Mouse (Mus musculus): ENCODE results near the gene Pcdh7.
A peak's percentile ranks its signal among the peaks of the same experiment; 100 is the strongest.

The Pcdh7 gene

DNA sequence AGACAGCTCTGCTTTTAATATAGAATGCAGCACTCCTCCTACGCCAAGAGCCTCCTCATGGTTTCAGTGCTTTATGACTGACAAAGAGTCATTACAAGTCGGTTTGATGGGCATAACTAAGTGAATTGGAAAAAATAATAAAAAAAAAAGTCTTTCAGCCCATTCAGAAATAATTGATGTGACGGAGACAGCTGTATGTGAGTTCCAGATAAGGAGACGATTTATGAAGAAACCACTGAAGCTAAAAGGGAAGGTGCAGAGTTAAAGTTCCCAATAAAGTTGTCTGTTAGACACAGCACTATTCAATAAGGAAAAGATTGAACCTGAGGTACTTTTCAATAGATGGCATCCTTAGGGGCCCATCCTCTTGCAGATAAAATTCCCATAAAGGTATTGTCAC lies 189.5 kb downstream of the Pcdh7 start:
- DNase-seq (ENCODE audit: low spot score in 2 of 2): no peak

GRCm38 (mm10) chr5:57921140-57921539 lies 203.4 kb downstream of the Pcdh7 start:
- no peak for DNase-seq (ENCODE audit: low spot score in 2 of 2)

DNA sequence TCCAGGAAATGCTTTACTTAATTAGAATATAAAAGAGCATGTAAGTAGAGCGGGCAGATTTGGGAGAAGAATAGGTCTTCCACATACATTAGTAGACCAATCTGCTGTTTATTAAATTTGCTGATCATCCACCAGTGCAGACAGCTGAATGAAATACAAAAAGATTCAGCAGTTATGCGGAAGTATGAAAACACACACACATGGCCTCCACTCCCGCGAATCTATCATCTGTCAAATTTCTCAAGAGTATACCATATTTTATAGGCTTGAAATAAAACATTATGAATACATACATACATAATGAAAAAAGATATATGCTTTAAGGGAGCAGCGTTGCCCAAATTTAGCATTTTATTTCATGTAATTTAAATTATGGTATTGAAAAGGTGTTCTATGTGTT lies 213.6 kb downstream of the Pcdh7 start:
- no peak for DNase-seq (ENCODE audit: low spot score in 2 of 2)

- DNase-seq (ENCODE audit: low spot score in 2 of 2): no peak
Measured at GRCm38 (mm10) chr5:57931738-57932137, 214.0 kb downstream of the Pcdh7 start.

GRCm38 (mm10) chr5:57934666-57935065 lies 216.9 kb downstream of the Pcdh7 start:
- DNase-seq (ENCODE audit: low spot score in 2 of 2): no peak

DNA sequence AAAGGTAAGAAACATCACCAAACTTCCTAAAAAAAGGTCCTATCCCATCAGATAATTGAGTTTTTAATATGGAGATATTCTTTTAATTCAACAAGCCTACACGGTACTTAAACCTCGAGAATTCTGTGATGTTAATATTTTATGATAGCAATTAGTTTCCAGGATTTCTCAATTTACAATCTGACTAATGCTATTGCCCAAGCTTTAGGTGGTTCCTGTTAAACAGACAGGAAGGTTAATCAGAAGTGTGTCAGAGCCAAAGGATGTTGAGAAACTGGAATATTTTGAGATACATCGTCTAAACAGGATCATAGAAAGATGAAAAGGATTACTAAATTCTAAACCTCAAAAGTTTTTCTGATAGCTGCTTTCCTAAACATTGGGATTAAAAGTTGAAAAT lies 222.7 kb downstream of the Pcdh7 start:
- DNase-seq (ENCODE audit: low spot score in 2 of 2): no peak

GRCm38 (mm10) chr5:57943176-57943575 lies 225.4 kb downstream of the Pcdh7 start:
- DNase-seq (ENCODE audit: low spot score in 2 of 2): peak; percentile 25 to 50

DNA sequence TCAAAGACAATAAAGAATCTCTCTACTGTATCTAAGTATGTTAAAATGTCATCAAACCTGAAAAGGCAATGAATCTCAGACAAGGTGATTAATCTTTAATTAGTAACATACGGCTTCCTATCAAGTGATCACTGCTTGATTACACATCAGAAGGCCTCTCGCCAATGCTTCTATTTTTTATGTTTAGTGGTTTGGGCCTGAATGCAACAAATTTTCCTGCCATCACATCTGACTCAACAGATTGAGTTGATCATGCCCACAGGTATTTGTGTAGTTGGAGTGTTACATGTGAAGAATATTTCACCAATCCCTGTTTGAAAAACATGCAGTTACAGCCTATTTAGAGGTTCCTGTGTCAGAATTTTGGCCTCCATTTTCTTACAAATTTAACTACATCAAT lies 225.8 kb downstream of the Pcdh7 start:
- DNase-seq (ENCODE audit: low spot score in 2 of 2): no peak

DNA sequence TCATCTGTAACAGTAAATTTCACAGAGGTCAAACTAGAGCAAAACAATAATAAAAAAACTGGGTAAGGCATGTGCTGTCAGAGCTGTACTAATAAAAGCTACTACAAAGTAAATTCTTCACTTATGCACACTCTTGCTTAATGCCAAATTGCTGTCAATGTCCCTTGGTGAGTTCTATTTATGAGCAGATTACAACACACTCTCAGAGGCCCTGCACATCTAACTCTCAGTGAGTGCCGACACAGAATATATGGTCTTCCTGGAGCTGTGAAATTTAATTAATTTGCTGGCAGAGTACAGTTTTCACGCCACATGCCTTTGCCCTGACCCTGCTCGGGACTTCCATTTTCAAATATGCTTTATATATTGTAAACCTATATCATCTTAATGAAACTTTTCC lies 227.7 kb downstream of the Pcdh7 start:
- DNase-seq (ENCODE audit: low spot score in 2 of 2): no peak

- no peak for DNase-seq (ENCODE audit: low spot score in 2 of 2)
Measured at GRCm38 (mm10) chr5:57959317-57959716, 241.6 kb downstream of the Pcdh7 start.

GRCm38 (mm10) chr5:57963792-57964191 lies 246.0 kb downstream of the Pcdh7 start:
- DNase-seq (ENCODE audit: low spot score in 2 of 2): no peak

DNA sequence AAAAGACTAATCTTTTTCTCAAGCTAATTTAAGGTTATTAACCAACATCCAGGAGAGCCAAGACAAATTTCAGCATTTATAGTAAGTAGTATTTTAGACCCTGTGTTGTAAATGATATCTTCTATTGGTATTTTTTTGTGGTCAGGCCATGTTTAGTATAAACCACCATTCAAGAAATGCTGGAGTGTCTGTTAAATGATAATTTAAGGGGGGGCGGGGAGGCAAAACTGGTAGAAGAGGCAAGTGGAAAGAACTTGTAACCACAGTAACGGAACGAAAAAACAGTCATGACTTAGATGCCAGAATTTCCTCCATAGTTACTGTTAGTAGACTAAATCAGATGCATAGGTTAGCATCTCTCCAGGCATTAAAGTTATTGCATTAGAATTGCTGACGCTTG lies 246.4 kb downstream of the Pcdh7 start:
- no peak for DNase-seq (ENCODE audit: low spot score in 2 of 2)

- no peak for DNase-seq (ENCODE audit: low spot score in 2 of 2)
Measured at GRCm38 (mm10) chr5:57993584-57993983, 275.8 kb downstream of the Pcdh7 start.

GRCm38 (mm10) chr5:58021331-58021730 lies 303.6 kb downstream of the Pcdh7 start:
- no peak for DNase-seq (ENCODE audit: low spot score in 2 of 2)

GRCm38 (mm10) chr5:58025123-58025522 lies 307.4 kb downstream of the Pcdh7 start:
- DNase-seq (ENCODE audit: low spot score in 2 of 2): no peak

GRCm38 (mm10) chr5:58025759-58026158 lies 308.0 kb downstream of the Pcdh7 start:
- no peak for DNase-seq (ENCODE audit: low spot score in 2 of 2)

DNA sequence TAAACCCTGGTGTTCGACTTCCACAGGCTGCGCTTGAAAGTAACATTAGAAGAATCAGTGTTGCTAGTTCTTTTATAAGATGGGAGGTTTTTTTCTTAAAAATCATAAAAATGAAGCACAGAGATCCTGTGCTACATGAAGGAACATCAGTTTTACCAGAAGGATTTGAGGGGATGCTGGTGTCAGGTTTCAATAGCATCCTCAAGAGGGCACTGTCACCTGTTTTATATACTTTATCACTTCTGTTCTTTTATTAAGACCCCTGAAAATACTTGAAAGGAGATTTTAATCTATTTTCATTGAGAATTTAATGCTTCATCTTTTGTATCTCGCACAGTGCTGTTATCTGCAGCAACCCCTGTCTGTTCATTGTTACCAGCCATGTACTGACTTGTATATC lies 322.1 kb downstream of the Pcdh7 start:
- DNase-seq (ENCODE audit: low spot score in 2 of 2): no peak

DNA sequence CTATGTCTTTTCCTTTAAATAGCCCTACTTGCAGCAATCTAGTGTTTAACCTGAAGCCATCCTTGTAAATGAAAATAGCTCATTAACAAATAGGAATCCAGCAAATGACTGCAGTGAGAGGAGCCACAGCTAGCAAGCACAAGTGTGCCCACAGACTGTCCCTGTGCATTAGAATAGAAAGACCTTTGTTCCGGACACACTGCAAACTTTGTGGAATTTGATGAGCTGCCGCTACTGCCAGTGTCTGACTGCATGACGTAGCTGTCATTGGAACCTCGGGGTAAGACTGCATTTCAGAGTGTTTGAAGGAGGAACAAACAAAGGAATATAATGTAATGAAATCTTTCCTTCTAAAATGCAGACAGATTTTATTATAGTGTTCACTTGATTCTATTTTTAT lies 326.4 kb downstream of the Pcdh7 start:
- DNase-seq (ENCODE audit: low spot score in 2 of 2): no peak

- no peak for DNase-seq (ENCODE audit: low spot score in 2 of 2)
Measured at GRCm38 (mm10) chr5:58081054-58081453, 363.3 kb downstream of the Pcdh7 start.

GRCm38 (mm10) chr5:58082230-58082629 lies 364.5 kb downstream of the Pcdh7 start:
- DNase-seq (ENCODE audit: low spot score in 2 of 2): no peak

- DNase-seq (ENCODE audit: low spot score in 2 of 2): no peak
Measured at GRCm38 (mm10) chr5:58083056-58083455, 365.3 kb downstream of the Pcdh7 start.

DNA sequence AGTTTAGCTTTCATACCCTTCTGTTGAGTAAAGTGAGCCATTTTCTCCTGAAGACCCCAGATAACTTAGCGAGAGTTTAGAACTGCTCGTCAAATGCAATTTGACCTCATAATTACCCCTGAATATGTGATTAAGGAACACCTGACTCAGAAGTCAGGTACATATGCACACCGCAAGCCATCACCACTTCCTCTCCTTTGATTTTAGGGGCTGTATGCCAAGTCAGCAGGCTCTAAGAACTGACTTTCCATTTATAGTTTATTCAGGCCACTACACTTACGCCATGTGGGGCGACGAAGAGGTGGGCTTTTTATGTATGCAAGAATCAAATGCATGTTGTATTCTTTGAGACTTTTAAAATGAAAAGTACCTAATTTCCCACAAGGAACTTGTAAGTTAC lies 366.2 kb downstream of the Pcdh7 start:
- no peak for DNase-seq (ENCODE audit: low spot score in 2 of 2)

GRCm38 (mm10) chr5:58108665-58109364 lies 391.0 kb downstream of the Pcdh7 start:
- DNase-seq (ENCODE audit: low spot score in 2 of 2): no peak

DNA sequence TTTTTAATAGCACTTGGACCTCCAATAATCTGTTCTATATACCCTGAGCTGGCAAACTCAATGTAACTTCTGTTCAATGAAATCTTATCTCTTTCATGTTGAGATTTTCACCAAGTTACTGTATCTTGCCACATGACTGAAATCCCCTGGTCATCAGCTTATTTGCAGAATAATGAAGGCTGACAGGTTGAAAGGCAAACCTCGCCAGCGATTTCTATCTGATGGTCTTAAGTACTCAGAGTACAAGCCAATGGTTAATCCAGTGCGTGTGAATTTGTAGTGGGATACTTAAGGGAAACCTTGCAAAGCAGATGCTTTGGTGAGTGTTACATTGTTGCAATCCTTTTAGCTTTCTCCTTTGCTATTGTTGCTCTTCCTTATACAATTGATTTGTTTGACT lies 398.3 kb downstream of the Pcdh7 start:
- DNase-seq (ENCODE audit: low spot score in 2 of 2): no peak

Measured in urinary bladder, postnatal 36 days (tissue).